Mouse (Mus musculus) left cerebral cortex, adult 11 months (tissue): ENCODE data around the gene Serpinb8.

Experiments used
- DNase-seq: peaks from one replicate; pipeline ENCODE4 v3.0.0; 2022; ENCODE audit warnings: low spot score

The Serpinb8 gene

DNA sequence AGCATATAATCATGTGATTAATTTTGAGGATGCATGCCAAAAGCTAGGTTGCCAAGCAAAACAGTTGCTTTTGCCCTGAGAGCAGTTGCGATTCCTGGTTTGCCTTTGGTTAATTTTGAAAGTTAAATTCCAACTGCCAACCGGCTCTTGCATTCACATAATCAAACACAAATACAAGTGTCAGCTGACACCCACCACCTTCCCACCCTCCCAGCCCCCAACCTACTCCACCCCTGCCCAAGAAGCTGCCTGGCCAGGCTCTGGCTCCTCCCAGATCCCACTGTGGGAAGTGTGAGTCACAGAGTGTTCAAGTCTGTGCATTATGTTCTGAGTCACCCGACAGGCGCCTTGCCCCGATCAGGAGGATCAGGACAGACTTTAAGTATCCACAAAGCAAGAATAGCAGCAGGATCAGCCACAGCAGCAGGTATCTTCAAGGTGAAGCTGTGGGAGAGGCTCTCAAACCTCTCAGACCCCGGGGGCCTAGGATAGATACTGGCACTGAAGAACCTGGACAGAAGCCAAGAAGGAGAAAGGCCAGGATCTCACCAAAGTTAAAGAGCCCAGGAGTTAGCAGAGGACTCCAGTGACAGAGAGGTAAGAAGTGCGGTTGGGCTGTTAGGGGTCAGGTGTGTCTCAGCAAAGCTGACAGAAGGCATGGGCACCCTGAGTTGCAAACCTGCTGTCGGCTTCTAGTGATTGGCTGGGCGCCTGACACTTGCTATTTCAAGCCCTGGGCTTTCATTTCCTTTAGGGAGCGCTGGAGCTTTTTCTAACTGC, at the start of gene Serpinb8:
Serpinb8 (plus strand) TSS at position 316 of the 780 bp plus-strand sequence.
- peak; percentile 46 for DNase-seq

- no peak for DNase-seq
These were observed 30.3 kb upstream of the Serpinb8 start for GRCm38 (mm10) chr1:107559494-107559893.

DNA sequence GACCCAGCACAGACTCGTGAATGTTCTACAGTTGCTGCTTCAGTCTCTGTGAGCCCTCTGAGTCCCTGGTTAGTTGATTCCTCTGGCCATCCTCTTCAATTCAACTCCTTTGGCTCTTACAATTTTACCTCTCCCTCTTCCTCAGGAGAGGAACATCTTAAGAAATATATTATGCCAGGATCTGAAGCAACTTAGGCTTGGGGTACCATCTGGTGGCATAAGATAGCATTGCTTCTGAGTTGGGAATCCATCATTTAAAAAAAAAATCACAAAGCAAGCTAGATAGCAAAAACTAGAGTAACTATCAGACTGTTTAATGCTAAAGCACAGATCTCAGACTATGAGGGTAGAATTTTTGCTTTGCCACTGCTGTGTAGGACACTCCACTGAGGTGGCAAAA, 27.7 kb upstream of the Serpinb8 start:
- no peak for DNase-seq

- no peak for DNase-seq
These were observed 24.2 kb upstream of the Serpinb8 start for GRCm38 (mm10) chr1:107565644-107566043.

- DNase-seq = no peak
These were observed 13.7 kb upstream of the Serpinb8 start for GRCm38 (mm10) chr1:107576094-107576493.

- no peak for DNase-seq
These were observed 12.3 kb upstream of the Serpinb8 start for GRCm38 (mm10) chr1:107577514-107577913.

DNA sequence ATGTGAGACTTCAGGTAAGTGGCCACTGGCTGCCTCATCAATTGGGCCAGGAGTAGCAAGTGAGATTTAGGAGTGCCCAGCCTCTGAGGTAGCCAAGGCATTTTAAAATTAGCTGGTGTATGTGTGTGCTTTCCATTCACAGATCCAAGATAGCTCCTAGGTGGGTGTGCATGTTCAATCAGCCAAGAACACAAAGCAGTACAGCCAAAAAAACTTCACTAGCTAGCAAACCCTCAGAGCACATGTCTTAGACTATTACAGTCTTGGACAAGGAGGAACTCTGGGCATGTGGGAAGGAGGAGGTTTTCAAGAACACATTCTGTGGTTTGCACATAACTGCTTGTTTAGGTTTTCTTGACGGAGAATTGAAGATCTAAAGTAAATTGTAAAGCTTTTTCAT, 8.6 kb upstream of the Serpinb8 start:
- peak; percentile 66 for DNase-seq

DNA sequence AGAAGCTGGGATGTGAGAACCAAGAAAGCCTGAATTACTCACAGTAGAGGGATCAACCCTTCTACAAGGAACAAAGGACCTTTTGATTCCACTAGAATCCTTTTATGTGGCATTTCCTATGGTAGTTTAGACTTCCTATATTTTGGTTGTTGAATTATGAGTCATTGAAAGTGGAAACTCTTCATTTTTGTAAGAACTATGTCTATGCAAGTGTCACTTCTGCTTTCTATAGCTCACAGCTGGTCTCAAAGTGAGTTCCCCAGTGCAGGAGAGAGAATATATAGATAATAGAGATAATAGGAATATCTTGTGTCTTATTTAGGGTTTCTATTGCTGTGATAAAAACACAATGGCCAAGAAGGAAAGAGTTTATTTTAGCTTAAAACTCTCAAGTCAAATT, 6.9 kb upstream of the Serpinb8 start:
- DNase-seq = no peak

GRCm38 (mm10) chr1:107583958-107584376, 5.8 kb upstream of the Serpinb8 start:
- DNase-seq = no peak

GRCm38 (mm10) chr1:107584932-107585331, 4.9 kb upstream of the Serpinb8 start:
- no peak for DNase-seq

DNA sequence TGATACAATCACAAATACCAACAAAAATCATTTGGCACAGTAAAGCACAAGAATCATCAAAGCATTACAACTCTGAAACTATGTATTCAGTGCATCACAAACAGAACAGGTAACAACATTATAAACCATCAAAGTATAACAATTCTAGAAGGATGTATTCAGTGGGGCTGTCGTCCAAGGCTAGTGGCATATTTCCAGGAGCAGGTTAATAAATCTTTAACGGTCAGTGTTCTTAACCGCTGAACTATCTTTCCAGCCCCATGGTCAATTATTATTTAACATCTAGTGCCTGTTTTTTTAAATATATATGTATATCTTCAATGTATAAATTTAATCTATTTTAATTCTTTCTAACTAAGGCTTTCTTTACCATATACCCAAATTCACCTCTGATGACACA, 3.6 kb upstream of the Serpinb8 start:
- no peak for DNase-seq

DNA sequence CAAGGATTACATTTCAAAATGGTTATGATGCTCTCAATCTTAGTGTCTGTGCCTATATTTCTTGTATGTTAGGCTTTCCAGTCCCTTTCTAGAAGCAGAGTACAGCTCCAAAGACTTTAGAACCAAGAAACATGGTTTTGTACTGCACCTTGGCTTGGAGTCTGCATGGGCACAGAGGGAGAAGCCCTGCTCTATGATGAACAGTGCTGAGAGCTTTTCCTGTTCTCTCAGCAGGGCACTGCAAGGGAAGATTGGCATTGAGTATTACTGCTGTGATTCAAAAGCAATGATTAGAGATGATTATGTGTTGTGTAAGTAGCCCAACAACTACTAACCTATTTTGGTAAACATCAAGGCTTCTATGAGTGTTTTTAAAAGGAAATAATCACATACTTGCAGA, 1.6 kb upstream of the Serpinb8 start:
- DNase-seq = no peak

- no peak for DNase-seq
These were observed 1.2 kb upstream of the Serpinb8 start for GRCm38 (mm10) chr1:107588642-107589041.

DNA sequence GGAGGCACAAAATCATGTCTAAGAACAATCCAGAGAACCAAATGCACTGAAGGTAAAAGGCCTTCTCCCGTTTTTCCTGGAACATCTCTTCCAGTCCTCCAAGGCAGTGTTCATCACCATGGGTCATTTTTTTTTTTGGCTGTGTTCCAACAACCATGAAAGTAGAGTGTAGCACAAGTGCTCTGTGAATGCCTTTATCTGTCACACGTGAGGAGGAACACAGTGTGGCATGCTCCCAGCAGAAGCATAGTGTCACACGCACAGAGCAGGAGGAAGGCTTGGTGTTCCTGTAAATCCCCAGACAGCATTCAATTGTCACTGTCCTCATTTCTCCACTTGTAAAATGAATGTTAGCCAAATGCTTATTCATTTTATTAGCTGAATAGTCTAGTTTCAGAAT, 2.8 kb downstream of the Serpinb8 start:
- DNase-seq = no peak

DNA sequence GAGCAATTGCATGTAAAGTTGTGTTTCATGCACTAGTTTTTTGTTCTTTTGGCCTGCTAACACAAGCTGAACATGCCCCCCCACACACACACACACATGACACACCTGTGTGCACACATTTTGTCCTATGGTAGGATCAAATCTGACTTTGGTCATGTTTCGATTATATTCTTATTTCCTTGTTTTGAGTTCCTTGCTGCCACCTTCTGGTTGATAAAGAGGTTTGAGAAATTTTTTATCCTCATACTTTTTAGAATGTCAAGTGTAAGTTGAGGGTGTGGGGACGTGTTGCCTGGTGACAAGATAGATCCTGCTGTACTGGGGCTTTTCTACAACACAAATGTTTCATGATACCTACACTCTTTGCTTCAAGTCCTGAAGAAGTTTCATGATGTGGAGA, 3.7 kb downstream of the Serpinb8 start:
- no peak for DNase-seq

GRCm38 (mm10) chr1:107596874-107597273, 7.1 kb downstream of the Serpinb8 start:
- DNase-seq = no peak

DNA sequence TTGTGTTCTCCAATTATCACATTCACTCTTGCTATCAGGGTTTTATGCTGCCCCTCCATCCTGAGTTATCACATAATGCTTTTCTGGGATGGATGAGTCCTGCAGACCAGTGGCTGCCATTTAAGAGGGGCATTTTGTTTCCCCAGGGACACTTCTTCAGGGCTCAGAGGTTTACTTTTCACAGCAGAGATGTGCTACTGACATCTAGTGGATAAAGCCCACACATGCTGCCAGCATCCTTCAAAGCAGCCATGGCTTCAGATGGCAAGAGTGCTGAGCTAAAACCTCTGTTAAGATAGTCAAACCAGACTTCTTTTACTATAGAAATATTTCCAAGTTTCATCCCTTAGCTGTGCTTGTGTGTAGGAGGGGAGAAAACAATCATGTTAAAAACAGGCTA, 8.7 kb downstream of the Serpinb8 start:
- no peak for DNase-seq

DNA sequence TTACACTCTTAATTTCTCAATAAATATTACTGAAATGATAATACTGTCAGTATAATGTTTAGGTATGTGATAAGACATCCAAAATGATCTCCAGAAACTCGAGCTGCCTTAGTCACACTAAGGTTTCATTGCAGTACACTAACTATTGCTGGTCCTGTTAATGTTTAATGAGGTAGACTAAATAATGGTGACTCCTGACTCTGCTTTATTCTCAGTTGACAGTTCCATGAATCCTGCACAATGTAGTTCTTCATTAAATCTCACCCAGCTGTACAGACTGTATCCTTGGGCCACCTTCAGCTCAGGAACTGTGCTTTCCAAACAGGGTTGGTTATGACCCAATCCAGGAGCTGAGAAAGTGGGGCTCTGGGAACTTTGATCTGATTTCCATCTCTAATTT, 19.1 kb downstream of the Serpinb8 start:
- no peak for DNase-seq

DNA sequence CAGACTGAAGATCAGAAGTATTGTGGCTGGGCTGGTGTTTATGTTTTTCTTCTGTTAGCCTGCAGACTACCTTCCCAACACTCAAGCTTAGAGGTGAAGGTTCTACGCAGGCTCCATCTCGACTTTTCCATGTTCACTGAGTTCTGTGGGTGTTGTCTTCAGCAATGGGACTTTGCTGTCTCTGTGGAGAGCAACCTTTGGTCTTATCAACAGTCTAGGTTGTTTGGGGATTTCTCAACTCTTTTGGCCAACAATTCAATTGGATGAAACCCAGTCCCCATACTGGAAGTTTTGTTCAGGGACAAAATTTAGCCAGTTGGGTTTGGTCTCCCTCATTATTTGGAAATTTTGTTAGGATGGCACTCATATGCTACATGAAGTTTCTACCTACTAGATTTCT, 24.3 kb downstream of the Serpinb8 start:
- no peak for DNase-seq

DNA sequence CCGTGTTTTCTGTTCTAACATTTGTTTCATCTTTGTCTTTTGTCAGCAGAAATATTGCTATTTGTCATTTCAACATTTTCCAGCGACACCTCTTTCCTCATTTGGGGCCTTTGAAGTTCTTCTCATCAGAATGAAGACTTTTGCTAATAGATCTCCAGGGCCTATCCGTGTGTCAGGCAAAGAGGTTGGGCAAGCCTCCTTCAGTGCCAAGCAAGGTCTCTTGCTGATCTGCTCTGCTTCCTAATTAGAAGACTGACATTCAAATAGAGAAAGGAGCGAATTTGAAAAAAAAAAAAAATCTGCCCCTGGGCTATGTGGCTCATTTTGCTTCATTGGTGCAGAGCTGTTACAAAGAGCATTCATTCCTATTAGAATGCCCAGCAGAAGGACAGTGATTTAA, 32.2 kb downstream of the Serpinb8 start:
- no peak for DNase-seq

DNA sequence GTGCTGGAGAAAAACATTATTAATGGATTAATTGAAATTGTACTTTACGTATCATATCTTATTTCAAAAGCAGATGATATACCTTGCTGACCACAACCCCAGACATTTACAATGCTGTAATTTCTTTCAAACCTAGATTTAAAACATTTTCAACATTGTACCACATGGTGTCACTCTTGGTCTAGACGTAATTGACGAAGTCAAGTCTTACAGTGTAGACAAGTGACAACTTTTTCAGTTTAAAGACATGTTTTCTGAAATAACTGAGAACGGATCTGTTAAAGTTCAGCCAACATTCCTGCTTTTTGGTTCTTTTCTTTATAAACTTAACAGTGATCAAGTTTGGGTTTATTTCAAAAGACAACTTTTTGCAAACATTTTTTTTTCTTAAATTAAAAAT, 46.1 kb downstream of the Serpinb8 start:
- DNase-seq = peak; percentile 9

GRCm38 (mm10) chr1:107638056-107638455, 48.2 kb downstream of the Serpinb8 start:
- no peak for DNase-seq

DNA sequence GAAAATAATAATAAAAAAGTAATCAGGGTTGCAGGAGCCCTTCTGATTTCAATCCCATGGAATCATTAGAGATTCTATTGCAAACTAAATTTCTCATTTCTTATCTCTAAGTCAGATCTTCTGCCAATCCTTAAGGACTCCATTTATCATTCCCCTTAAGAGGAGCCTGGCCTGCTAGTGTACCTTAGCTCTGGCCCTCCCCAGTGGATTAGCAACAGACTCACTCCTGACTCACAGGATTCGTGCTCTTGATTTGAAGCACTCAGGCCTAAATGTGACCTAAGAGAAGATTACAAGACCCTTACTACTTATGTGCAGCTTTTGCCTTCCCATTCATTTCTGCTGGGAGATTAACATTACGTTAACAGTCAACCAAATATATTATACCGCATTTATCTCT, 48.7 kb downstream of the Serpinb8 start:
- no peak for DNase-seq

DNA sequence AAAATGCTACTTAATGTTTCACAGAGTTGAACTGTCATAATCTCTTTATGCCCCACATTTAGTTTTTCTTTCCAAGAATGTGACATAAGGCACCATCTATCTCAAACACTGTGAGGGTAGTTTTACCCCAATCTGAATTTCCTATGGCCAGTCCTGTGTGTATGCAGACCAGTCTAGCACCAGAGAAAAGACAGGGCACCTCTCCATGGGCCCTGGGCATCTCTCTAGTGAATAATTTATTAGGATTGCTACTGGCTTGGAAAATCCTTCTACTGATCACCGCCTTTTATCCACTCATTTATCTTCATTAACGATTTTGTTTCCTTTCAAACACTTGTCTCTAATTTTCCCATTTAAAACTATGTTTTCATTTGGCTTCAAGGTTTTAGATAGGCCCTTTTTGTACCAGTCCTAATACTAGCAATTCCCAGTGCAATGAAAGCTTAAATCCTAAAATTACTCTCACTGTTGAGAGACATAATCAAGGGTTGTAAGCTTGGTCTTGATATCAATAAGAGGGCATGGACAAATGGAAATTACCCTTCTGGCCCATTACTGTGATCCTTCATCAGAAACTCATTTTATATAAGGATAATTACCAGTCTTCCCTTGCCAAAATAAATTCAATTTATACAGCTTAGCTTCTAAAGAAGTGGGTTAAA, 52.8 kb downstream of the Serpinb8 start:
- no peak for DNase-seq
